Mouse (Mus musculus): ENCODE measurements around the gene Cep135. TPM values are rescaled to one million over a fixed set of nuclear protein-coding genes. Genes with fewer than 3 reads are reported as not detected.

Gene Cep135
- polyA plus RNA-seq, 1 experiment from 2014 or later, result 3.8 TPM

DNA sequence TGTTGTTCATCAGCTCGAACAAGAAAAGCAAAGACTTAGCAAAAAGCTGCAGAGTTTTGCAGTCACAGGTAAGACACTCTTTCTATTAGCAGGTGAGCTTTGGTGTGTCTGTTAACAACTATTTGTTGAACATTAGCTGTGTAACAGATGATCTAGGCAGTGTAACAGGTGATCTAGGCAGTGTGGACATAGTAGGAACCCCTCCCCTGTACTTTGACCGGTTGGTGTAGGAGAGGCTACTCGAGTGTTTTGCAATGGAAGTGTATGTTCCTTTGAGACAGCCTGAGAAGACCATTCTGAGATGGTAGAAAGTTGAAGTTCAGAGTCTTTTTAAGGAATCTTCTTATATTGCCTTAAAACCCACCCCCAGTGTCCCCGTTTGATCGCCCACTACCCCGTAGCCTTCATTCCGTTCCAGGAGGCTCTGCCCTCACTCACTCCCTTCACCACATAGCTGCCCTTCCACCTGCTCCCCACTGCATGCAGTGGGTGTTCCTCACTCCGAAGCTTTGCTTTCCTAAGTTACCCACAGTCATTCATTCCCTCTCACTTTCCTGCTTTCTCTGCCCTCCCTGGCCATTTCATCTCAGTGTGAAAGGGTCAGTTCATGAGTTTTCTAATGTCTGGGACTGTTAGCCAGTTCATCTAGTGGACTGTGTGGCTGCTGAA is 21.3 kb downstream of the Cep135 start:
- Histone ChIP-seq H3K4me3 (ENCODE audit: low read depth, low read length) (no peak overlapping the region), H3K9ac (replicated peaks; ENCODE audit: low read depth) (no peak overlapping the region), H3K27me3 (replicated peaks; ENCODE audit: insufficient read depth, low read length) (no peaks in the 10 kb centered on the region), H3K36me3 (ENCODE audit: insufficient read depth, low read length) (peaks cover 35% of the 10 kb centered on the region; the same call in 1 of the 2 replicates), H3K27ac (ENCODE audit: low read length) (no peak overlapping the region), H3K9me3 (ENCODE audit: low read length) (no peaks in the 10 kb centered on the region), H3K4me2 (replicated peaks; ENCODE audit: low read depth, low read length) (no peak overlapping the region), H3K4me1 (ENCODE audit: insufficient read depth, low read depth, low read length) (no peaks in the 10 kb centered on the region)
- no peak for DNase-seq (ENCODE audit: low spot score)
- no peak for TF ChIP-seq EP300 (IDR thresholded peaks at IDR 0.05)
- no peak for TF ChIP-seq CTCF (IDR thresholded peaks at IDR 0.05)
- 95% methylated on average over 8 of the region's 8 CpGs for WGBS
- no peak for ATAC-seq

DNA sequence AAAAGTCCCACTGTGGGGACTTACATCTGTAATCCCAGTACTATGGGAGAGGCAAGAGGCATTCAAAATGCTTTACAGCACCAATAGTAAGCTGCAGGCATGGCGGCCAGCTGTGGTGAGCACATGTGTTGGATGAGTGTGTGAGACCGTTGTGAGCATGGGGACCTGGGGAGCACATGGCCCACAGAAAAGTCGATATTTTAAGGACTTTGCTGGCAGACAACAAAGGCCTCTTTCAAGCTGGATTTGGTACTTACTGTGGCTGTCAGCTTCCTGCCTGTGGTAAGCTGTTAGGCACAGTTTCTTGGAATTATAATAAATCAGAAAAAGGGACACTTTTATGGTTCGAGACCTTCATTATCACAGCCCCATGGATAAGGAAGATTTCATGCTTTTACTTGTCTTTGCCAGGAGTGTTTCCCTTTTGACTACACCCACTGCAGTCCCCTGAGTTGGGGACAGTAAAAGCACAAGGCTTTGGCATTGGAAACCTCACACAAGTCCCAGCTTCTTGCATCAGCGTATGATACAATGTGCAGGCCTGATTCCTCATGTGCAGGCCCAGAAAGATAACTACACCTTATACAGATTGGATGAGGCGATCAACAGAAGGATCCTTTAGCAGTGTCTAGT is 24.5 kb downstream of the Cep135 start:
- H3K36me3 ChIP-seq (ENCODE audit: insufficient read depth, low read length), result peaks cover 39% of the 10 kb centered on the region; the same call in 1 of the 2 replicates
- H3K9ac ChIP-seq (replicated peaks; ENCODE audit: low read depth), result no peak overlapping the region
- ATAC-seq (no peak), DNase-seq (ENCODE audit: low spot score) (no peak)
- no peak overlapping the region for H3K4me2 ChIP-seq (replicated peaks; ENCODE audit: low read depth, low read length)
- 89% methylated on average over 6 of the region's 6 CpGs for WGBS
- no peaks in the 10 kb centered on the region for H3K4me1 ChIP-seq (ENCODE audit: insufficient read depth, low read depth, low read length)
- no peak overlapping the region for H3K27ac ChIP-seq (ENCODE audit: low read length)
- no peaks in the 10 kb centered on the region for H3K9me3 ChIP-seq (ENCODE audit: low read length)
- TF ChIP-seq EP300 (IDR thresholded peaks at IDR 0.05), result no peak
- TF ChIP-seq CTCF (IDR thresholded peaks at IDR 0.05), result no peak
- no peak overlapping the region for H3K4me3 ChIP-seq (ENCODE audit: low read depth, low read length)
- no peaks in the 10 kb centered on the region for H3K27me3 ChIP-seq (replicated peaks; ENCODE audit: insufficient read depth, low read length)

DNA sequence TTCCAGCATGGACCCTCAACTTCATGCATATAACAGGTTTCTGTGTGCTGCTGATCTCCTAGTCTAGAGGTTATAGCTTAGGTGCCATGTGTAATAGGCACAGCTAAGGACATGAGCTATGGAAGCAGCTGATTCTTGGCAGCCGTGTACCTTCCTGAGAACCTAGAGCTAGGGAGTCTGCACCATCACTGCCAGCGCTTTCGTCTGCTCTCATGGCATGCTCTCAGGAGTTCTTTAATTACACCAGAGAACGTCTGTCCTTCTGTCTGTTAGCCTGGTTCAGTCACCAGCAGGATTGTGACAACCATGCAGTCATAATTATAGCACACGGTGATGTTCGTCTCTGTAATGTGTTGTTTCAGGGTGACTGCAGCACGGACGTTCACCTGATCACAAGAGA is 26.8 kb downstream of the Cep135 start:
- H3K36me3 ChIP-seq (ENCODE audit: insufficient read depth, low read length), result peaks cover 46% of the 10 kb centered on the region; the same call in 1 of the 2 replicates
- no peak overlapping the region for H3K27ac ChIP-seq (ENCODE audit: low read length)

DNA sequence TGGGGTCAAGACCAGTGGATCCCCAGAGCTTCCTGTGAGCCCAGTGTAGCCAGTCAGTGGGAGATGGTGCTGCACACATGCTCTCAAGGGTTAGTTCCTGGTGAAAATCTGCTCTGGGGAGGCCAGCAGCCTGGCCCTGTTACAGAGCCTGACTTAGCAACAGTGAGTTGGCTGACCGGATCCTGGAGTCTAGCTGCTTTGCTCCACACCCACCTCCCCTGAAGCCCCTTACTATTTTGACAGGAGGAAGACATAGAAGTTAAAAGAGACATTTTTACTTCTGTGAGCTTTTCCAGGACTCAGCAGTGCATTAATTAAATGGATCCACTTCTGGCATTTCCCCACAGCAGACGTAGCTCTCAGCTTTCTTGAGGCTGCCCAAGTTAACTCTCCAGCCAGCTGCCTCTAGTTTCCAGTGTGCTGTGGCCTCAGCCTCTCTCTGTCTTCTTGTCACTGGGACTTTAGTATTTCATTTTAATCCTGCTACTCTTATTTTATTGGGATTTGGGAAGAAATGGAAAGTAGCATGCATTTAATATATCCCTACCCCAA is 27.8 kb downstream of the Cep135 start:
- H3K4me1 ChIP-seq (ENCODE audit: insufficient read depth, low read depth, low read length), result no peaks in the 10 kb centered on the region
- no peak for DNase-seq (ENCODE audit: low spot score)
- H3K27ac ChIP-seq (ENCODE audit: low read length), result no peak overlapping the region
- no peaks in the 10 kb centered on the region for H3K27me3 ChIP-seq (replicated peaks; ENCODE audit: insufficient read depth, low read length)
- H3K36me3 ChIP-seq (ENCODE audit: insufficient read depth, low read length), result peaks cover 39% of the 10 kb centered on the region; the same call in 1 of the 2 replicates
- no peak for ATAC-seq
- H3K4me3 ChIP-seq (ENCODE audit: low read depth, low read length), result no peak overlapping the region
- no peak for TF ChIP-seq CTCF (IDR thresholded peaks at IDR 0.05)
- TF ChIP-seq EP300 (IDR thresholded peaks at IDR 0.05), result no peak
- H3K4me2 ChIP-seq (replicated peaks; ENCODE audit: low read depth, low read length), result no peak overlapping the region
- H3K9ac ChIP-seq (replicated peaks; ENCODE audit: low read depth), result no peak overlapping the region
- H3K9me3 ChIP-seq (ENCODE audit: low read length), result no peaks in the 10 kb centered on the region
- 100% methylated on average over 2 of the region's 2 CpGs for WGBS

More for the DNA sequence above, 26.8 kb downstream of the Cep135 start:
- Histone ChIP-seq H3K4me2 (replicated peaks; ENCODE audit: low read depth, low read length) (no peak overlapping the region), H3K9ac (replicated peaks; ENCODE audit: low read depth) (no peak overlapping the region), H3K9me3 (ENCODE audit: low read length) (no peaks in the 10 kb centered on the region), H3K4me1 (ENCODE audit: insufficient read depth, low read depth, low read length) (no peaks in the 10 kb centered on the region), H3K27me3 (replicated peaks; ENCODE audit: insufficient read depth, low read length) (no peaks in the 10 kb centered on the region), H3K4me3 (ENCODE audit: low read depth, low read length) (no peak overlapping the region)
- WGBS, result 89% methylated on average over 8 of the region's 8 CpGs
- TF ChIP-seq CTCF (IDR thresholded peaks at IDR 0.05) (no peak), EP300 (IDR thresholded peaks at IDR 0.05) (no peak)
- DNase-seq (ENCODE audit: low spot score) (no peak), ATAC-seq (no peak)

DNA sequence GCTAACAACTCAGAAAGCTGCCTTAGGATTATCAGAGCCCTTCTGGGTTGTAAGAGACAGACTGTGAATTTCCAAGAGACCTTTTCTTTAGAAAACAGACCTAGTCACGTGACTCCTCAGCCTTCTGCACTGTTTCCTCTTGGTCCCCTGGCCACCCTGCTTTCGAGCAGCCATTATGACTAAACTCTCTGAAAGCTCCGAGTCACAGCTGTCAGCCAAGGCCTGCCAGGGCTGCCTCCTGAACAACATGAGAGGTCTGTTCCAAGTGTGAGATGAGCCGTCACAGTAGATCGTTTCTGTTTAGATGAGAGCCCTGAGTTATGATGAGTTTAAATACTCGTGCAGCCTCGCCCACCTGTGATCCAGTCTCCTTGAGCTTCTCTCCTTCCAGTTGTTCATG is 30.3 kb downstream of the Cep135 start:
- Histone ChIP-seq H3K27ac (ENCODE audit: low read length) (no peak overlapping the region), H3K4me2 (replicated peaks; ENCODE audit: low read depth, low read length) (no peak overlapping the region), H3K4me3 (ENCODE audit: low read depth, low read length) (no peak overlapping the region), H3K9me3 (ENCODE audit: low read length) (no peaks in the 10 kb centered on the region), H3K27me3 (replicated peaks; ENCODE audit: insufficient read depth, low read length) (no peaks in the 10 kb centered on the region), H3K9ac (replicated peaks; ENCODE audit: low read depth) (no peak overlapping the region), H3K36me3 (ENCODE audit: insufficient read depth, low read length) (peaks cover 24% of the 10 kb centered on the region; the same call in 1 of the 2 replicates), H3K4me1 (ENCODE audit: insufficient read depth, low read depth, low read length) (no peaks in the 10 kb centered on the region)
- WGBS, result 87% methylated on average over 7 of the region's 7 CpGs
- DNase-seq (ENCODE audit: low spot score) (no peak), ATAC-seq (no peak)
- TF ChIP-seq EP300 (IDR thresholded peaks at IDR 0.05) (no peak), CTCF (IDR thresholded peaks at IDR 0.05) (no peak)

GRCm38 (mm10) chr5:76623759-76624158 is 35.3 kb downstream of the Cep135 start:
- no peak overlapping the region for H3K9ac ChIP-seq (replicated peaks; ENCODE audit: low read depth)

More at GRCm38 (mm10) chr5:76623759-76624158, 35.3 kb downstream of the Cep135 start:
- Histone ChIP-seq H3K36me3 (ENCODE audit: insufficient read depth, low read length) (peaks cover 12% of the 10 kb centered on the region; the same call in 1 of the 2 replicates), H3K4me3 (ENCODE audit: low read depth, low read length) (no peak overlapping the region), H3K27ac (ENCODE audit: low read length) (no peak overlapping the region), H3K4me1 (ENCODE audit: insufficient read depth, low read depth, low read length) (no peaks in the 10 kb centered on the region), H3K4me2 (replicated peaks; ENCODE audit: low read depth, low read length) (no peak overlapping the region), H3K9me3 (ENCODE audit: low read length) (no peaks in the 10 kb centered on the region), H3K27me3 (replicated peaks; ENCODE audit: insufficient read depth, low read length) (no peaks in the 10 kb centered on the region)
- 97% methylated on average over 9 of the region's 9 CpGs for WGBS
- DNase-seq (ENCODE audit: low spot score) (no peak), ATAC-seq (no peak)
- TF ChIP-seq CTCF (IDR thresholded peaks at IDR 0.05), result no peak
- TF ChIP-seq EP300 (IDR thresholded peaks at IDR 0.05), result no peak

Data from lung, postnatal 0 days (tissue).